Mouse (Mus musculus) megakaryocyte, embryonic 14.5 days (primary cell): ENCODE measurements around the gene Tor3a.

Experiments used
- FLI1 ChIP-seq: IDR thresholded peaks from 2 replicates; pipeline ENCODE4 v1.6.1; 2012; ENCODE audit warnings: low read length, inconsistent platforms, mixed read lengths
- GATA1 ChIP-seq: IDR thresholded peaks from 3 replicates; pipeline ENCODE4 v1.6.1; 2012; ENCODE audit warnings: mixed read lengths, low read length, inconsistent platforms, borderline replicate concordance

GRCm38 (mm10) chr1:156702151-156702550, 28.0 kb upstream of the Tor3a start:
- TF ChIP-seq GATA1 (no peak), FLI1 (no peak)
